In genomic region chr13:110643198-110643896, GRCm38 (mm10) we compare ENCODE assay signal across 9 mouse cellular contexts.
A peak's percentile ranks its signal among the peaks of the same experiment; 100 is the strongest.
DNase-seq lines count a peak whose midpoint lies in the region; ATAC-seq and TF ChIP-seq lines count a peak whose summit lies in the region.
"Had no signal": no experiment of that assay in that cellular context is flagged by ENCODE, and none has a peak within 500 bp of the region (broad histone marks: within the 10 kb centered on the region; RNA-seq: fewer than 3 reads in every experiment).

No protein-coding gene starts in this region.

- no peak overlapping the region for H3K27ac ChIP-seq in embryonic facial prominence, embryonic 11.5 days (replicated peaks; ENCODE audit: low read depth, low read length)
- H3K27ac ChIP-seq in embryonic facial prominence, embryonic 10.5 days (replicated peaks) = no peak overlapping the region
- peak overlapping the region; percentile 94 for H3K27ac ChIP-seq in heart, postnatal 0 days (ENCODE audit: low read depth)
- 0 out of 2 replicates have a peak overlapping the region, but pooled peaks have one; percentile 22 for H3K27ac ChIP-seq in limb, embryonic 15.5 days
- peak overlapping the region; percentile 74 for H3K27ac ChIP-seq in stomach, postnatal 0 days (replicated peaks)
- H3K27ac ChIP-seq: liver, embryonic 15.5 days had no signal

- H3K36me3 ChIP-seq in embryonic facial prominence, embryonic 11.5 days (replicated peaks; ENCODE audit: control insufficient read depth, insufficient read depth, low read depth, low read length) = no peaks in the 10 kb centered on the region
- H3K36me3 ChIP-seq in embryonic facial prominence, embryonic 10.5 days (replicated peaks) = no peaks in the 10 kb centered on the region
- no peaks in the 10 kb centered on the region for H3K36me3 ChIP-seq in heart, postnatal 0 days (replicated peaks; ENCODE audit: control insufficient read depth, insufficient read depth, low read length)
- no peaks in the 10 kb centered on the region for H3K36me3 ChIP-seq in limb, embryonic 15.5 days
- no peaks in the 10 kb centered on the region for H3K36me3 ChIP-seq in stomach, postnatal 0 days (ENCODE audit: control insufficient read depth, insufficient read depth, low read length)
- H3K36me3 ChIP-seq: liver, embryonic 15.5 days had no signal

- no peak overlapping the region for H3K9ac ChIP-seq in embryonic facial prominence, embryonic 11.5 days (replicated peaks; ENCODE audit: low read length)
- H3K9ac ChIP-seq in heart, postnatal 0 days (replicated peaks; ENCODE audit: low read depth, low read length) = peak overlapping the region; percentile 10
- no peak overlapping the region for H3K9ac ChIP-seq in limb, embryonic 15.5 days
- H3K9ac ChIP-seq in stomach, postnatal 0 days (ENCODE audit: low read length) = no peak overlapping the region
- H3K9ac ChIP-seq: liver, embryonic 15.5 days had no signal

- no peak for TF ChIP-seq EP300 in heart, postnatal 0 days (IDR thresholded peaks at IDR 0.05; ENCODE audit: low read depth)
- TF ChIP-seq EP300 in stomach, postnatal 0 days (optimal IDR thresholded peaks at IDR 0.05) = no peak

- TF ChIP-seq CTCF in heart, postnatal 0 days (IDR thresholded peaks at IDR 0.05; ENCODE audit: low read depth) = no peak
- TF ChIP-seq CTCF in stomach, postnatal 0 days (IDR thresholded peaks at IDR 0.05; ENCODE audit: low read depth) = no peak

- H3K27me3 ChIP-seq in embryonic facial prominence, embryonic 11.5 days (ENCODE audit: control insufficient read depth, insufficient read depth, low read length) = no peaks in the 10 kb centered on the region
- 0 out of 2 replicates have a peak, but pooled peaks cover 3% of the 10 kb centered on the region for H3K27me3 ChIP-seq in embryonic facial prominence, embryonic 10.5 days (replicated peaks; ENCODE audit: low read depth, poor library complexity, severe bottlenecking)
- H3K27me3 ChIP-seq in heart, postnatal 0 days (ENCODE audit: control insufficient read depth, insufficient read depth, low read length) = no peaks in the 10 kb centered on the region
- no peaks in the 10 kb centered on the region for H3K27me3 ChIP-seq in limb, embryonic 15.5 days
- H3K27me3 ChIP-seq in stomach, postnatal 0 days (ENCODE audit: control insufficient read depth, insufficient read depth, low read length) = no peaks in the 10 kb centered on the region
- H3K27me3 ChIP-seq: liver, embryonic 15.5 days had no signal

- peak; percentile 12 for DNase-seq in embryonic facial prominence, embryonic 11.5 days (ENCODE audit: low spot score)
- DNase-seq in embryonic facial prominence, embryonic 10.5 days (ENCODE audit: low spot score) = no peak
- peak; percentile 11 for DNase-seq in urinary bladder, postnatal 14 days (ENCODE audit: low spot score)
- no peak for DNase-seq in urinary bladder, postnatal 25 days (ENCODE audit: low spot score)
- peak; percentile 83 for DNase-seq in heart, postnatal 0 days (ENCODE audit: low spot score)
- DNase-seq in stomach, postnatal 0 days (ENCODE audit: low spot score) = peak; percentile 58

- 68% methylated on average over 11 of the region's 11 CpGs for WGBS in embryonic facial prominence, embryonic 11.5 days
- 76% methylated on average over 11 of the region's 11 CpGs for WGBS in embryonic facial prominence, embryonic 10.5 days
- WGBS in heart, postnatal 0 days = 8% methylated on average over 11 of the region's 11 CpGs
- 23% methylated on average over 11 of the region's 11 CpGs for WGBS in limb, embryonic 15.5 days
- WGBS in stomach, postnatal 0 days = 18% methylated on average over 11 of the region's 11 CpGs

- no peak for ATAC-seq in embryonic facial prominence, embryonic 11.5 days (replicated peaks; ENCODE audit: insufficient number of reproducible peaks, low FRiP score, low TSS enrichment, low read depth)
- ATAC-seq in heart, postnatal 0 days (ENCODE audit: insufficient read depth, low read depth) = peak; percentile 87
- ATAC-seq in limb, embryonic 15.5 days (ENCODE audit: insufficient number of reproducible peaks, low FRiP score, low TSS enrichment, low read depth) = no peak
- peak; percentile 93 for ATAC-seq in stomach, postnatal 0 days (ENCODE audit: low FRiP score, low TSS enrichment)
- ATAC-seq in CD4-positive, CD25-positive, alpha-beta regulatory T cell, adult 4 months = no peak

- no peak overlapping the region for H3K4me2 ChIP-seq in embryonic facial prominence, embryonic 11.5 days (ENCODE audit: low read depth, low read length)
- peak overlapping the region; percentile 44 for H3K4me2 ChIP-seq in heart, postnatal 0 days (ENCODE audit: low read depth, low read length)
- 0 out of 2 replicates have a peak overlapping the region, but pooled peaks have one; percentile 29 for H3K4me2 ChIP-seq in limb, embryonic 15.5 days
- peak overlapping the region; percentile 44 for H3K4me2 ChIP-seq in stomach, postnatal 0 days (replicated peaks; ENCODE audit: low read depth)
- H3K4me2 ChIP-seq: liver, embryonic 15.5 days had no signal

- H3K4me3 ChIP-seq in embryonic facial prominence, embryonic 11.5 days (ENCODE audit: low read depth, low read length) = no peak overlapping the region
- no peak overlapping the region for H3K4me3 ChIP-seq in embryonic facial prominence, embryonic 10.5 days
- peak overlapping the region; percentile 1; the same call in 1 of the 2 replicates for H3K4me3 ChIP-seq in heart, postnatal 0 days (ENCODE audit: low read depth, low read length)
- H3K4me3 ChIP-seq in limb, embryonic 15.5 days = no peak overlapping the region; the same call in 1 of the 2 replicates
- H3K4me3 ChIP-seq in stomach, postnatal 0 days (ENCODE audit: low read depth, low read length) = no peak overlapping the region
- H3K4me3 ChIP-seq: liver, embryonic 15.5 days had no signal

- H3K9me3 ChIP-seq in embryonic facial prominence, embryonic 11.5 days (replicated peaks; ENCODE audit: control insufficient read depth, low read length) = no peaks in the 10 kb centered on the region
- H3K9me3 ChIP-seq in embryonic facial prominence, embryonic 10.5 days = no peaks in the 10 kb centered on the region
- H3K9me3 ChIP-seq in heart, postnatal 0 days (replicated peaks; ENCODE audit: control insufficient read depth, low read length) = no peaks in the 10 kb centered on the region
- H3K9me3 ChIP-seq in limb, embryonic 15.5 days = no peaks in the 10 kb centered on the region
- H3K9me3 ChIP-seq in stomach, postnatal 0 days (ENCODE audit: control insufficient read depth, low read length) = no peaks in the 10 kb centered on the region
- H3K9me3 ChIP-seq: liver, embryonic 15.5 days had no signal

- H3K4me1 ChIP-seq in embryonic facial prominence, embryonic 11.5 days (ENCODE audit: control insufficient read depth, insufficient read depth, low read length) = no peaks in the 10 kb centered on the region
- no peaks in the 10 kb centered on the region for H3K4me1 ChIP-seq in embryonic facial prominence, embryonic 10.5 days
- peaks cover 17% of the 10 kb centered on the region for H3K4me1 ChIP-seq in heart, postnatal 0 days (ENCODE audit: control insufficient read depth, insufficient read depth)
- H3K4me1 ChIP-seq in limb, embryonic 15.5 days = no peaks in the 10 kb centered on the region; the same call in 1 of the 2 replicates
- H3K4me1 ChIP-seq in stomach, postnatal 0 days (replicated peaks; ENCODE audit: control insufficient read depth, insufficient read depth) = no peaks in the 10 kb centered on the region
- H3K4me1 ChIP-seq: liver, embryonic 15.5 days had no signal

Comparison
In these comparisons a context has a peak if more than half of its experiments do, and no peak if none do; other contexts are left out.
1. DNase-seq: peak in embryonic facial prominence, embryonic 11.5 days (single experiment), urinary bladder, postnatal 14 days (single experiment), heart, postnatal 0 days (single experiment) and stomach, postnatal 0 days (single experiment); none in embryonic facial prominence, embryonic 10.5 days (single experiment) and urinary bladder, postnatal 25 days (single experiment).
2. ATAC-seq: peak in heart, postnatal 0 days (single experiment) and stomach, postnatal 0 days (single experiment); none in embryonic facial prominence, embryonic 11.5 days (single experiment), limb, embryonic 15.5 days (single experiment) and CD4-positive, CD25-positive, alpha-beta regulatory T cell, adult 4 months (single experiment).
3. H3K27ac ChIP-seq: peak in heart, postnatal 0 days (single experiment), limb, embryonic 15.5 days (single experiment) and stomach, postnatal 0 days (single experiment); none in embryonic facial prominence, embryonic 11.5 days (single experiment) and embryonic facial prominence, embryonic 10.5 days (single experiment).